Mouse (Mus musculus): ENCODE results near the gene AA986860.
A peak's percentile ranks its signal among the peaks of the same experiment; 100 is the strongest.

Gene AA986860

DNA sequence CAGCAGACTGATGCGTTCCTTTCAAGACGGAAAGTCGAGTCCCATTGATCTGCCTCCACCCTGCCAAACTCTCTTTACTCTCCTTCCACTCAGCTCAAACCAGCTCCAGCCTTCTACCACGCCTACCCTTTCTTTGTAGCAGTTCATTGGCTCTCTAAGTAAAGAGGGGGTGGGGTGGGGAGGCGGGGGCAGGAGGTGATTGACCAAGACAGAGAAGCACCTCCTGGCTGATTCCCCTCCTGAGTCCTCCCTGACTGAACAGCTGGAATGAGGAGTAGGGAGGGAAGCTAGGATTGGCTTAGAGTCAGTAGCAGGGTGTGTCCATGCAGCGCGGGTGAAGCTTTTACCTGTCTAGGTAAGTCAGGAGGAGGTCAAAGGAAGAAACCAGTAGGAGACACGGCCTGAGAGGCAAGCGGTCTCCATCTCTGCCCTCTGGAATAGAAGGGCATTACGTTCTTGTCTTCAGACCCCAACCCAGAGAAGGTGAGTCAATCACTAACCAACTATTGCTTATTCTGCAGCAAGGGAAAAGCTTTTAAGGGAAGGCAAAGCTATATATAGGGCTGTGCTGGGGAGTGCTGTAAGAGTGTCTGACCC is at the start of gene AA986860:
TSS of gene AA986860 (plus strand) at position 236 of the 597 bp plus-strand sequence.
- no peak for DNase-seq (ENCODE audit: low read depth, low spot score)

DNA sequence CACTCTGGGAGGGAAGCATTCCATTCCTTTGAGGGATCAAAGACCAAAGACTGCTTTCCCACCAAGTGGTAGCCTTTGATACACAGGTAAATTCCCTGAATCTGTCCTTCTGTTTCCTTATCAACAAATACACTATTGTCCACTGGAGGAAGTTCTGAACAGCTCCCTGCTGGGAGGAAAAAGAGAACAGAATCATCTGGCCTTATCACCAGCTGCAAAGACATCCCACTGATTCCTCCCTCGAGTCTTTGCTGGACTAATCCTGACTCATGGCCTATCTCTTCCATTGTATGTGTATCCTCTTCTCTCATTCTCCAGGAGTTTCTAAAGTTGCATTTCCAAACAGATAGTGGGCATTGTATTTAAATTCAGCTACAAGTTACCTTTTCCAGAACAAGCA is 47.9 kb upstream of the AA986860 start:
- DNase-seq (ENCODE audit: low read depth, low spot score): no peak

DNA sequence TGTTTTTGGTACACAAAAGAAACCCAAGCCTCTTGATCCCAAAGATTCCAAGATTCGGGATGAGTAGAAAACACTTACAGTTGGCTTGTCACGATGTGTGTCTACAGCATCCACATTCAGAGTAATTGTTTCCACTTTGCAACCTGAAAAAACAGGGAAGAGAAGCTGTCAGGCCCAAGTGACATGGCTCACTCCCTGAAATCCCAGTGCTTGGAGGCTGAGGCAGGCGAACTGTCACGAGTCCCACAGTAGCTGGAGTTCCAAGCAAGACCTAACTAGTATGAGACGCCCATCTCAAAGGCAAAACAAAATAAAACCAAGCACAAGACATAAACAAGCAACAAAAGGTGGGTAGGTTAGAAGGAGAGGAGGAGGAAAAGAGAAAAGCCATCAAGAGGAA is 33.2 kb upstream of the AA986860 start:
- DNase-seq (ENCODE audit: low read depth, low spot score): no peak

DNA sequence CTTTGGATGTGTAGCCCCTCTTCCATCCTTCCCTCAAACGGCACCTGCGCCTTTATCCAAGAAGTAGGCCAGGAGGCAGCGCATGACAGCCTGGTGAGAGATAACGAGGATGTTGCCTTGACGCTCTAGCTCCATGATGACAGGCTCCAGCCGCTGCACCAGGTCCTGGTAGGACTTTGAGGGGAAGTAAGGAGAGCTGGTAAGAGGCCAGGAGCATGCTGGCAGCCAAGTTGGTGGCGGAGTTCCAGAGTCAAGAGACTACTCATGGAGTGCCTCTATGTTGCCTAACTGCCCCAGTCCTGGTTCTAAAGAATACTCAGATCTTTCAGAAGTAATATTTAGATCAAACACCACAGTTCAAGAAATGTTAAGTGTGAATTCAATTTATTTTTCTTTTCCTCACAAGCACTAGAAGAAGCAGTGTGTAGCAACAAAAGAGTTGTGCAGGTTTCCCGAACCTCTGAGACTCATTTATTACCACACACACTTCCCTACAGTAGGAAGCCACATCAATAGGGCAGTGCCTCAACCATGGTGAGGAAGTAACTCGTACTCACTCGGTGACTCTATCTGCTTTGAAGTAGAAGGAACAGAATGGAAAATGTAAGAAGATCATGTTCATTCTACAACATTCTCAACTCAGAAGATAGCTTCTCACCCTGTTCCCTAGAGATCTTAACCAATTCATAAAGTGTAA is 31.7 kb upstream of the AA986860 start:
- peak; percentile 4 for DNase-seq (ENCODE audit: low read depth, low spot score)

DNA sequence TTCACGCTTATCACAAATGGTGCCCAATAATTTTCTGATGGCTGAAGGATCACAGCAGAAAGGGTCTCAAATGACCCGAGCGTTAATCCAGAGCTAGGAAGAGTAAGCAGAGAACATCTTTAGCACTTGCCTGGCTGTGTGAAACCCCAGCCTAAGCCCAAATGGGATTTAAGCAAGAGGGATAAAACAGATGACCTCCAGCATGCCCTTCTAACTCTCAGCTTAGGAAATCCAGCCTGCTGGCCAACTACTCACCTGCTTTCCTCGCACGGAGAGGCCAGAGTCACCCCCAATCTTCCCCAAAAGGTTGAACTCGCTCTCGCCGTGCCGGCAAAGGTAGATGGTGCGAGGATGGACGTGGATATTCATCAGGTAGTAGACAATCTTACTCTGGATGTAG is 29.8 kb upstream of the AA986860 start:
- no peak for DNase-seq (ENCODE audit: low read depth, low spot score)

DNA sequence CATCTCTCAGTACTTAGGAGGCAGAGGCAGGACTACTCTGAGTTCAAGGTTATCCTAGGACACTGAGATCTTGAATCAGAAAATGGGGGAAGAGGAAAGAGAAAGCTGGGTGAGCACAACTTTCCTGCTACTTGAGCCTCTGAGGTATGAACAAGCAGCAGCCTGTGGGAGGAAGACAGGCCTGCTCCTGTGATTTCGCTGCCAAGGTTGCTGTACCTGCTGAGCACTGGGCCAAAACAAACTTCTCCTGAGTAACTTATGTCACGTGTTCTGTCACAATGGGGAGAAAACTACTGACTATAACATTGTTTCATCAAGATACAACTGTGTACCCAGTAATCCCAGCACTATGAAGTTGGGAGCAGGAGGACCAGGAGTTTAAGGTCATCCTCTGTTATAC is 28.2 kb upstream of the AA986860 start:
- DNase-seq (ENCODE audit: low read depth, low spot score): no peak

DNA sequence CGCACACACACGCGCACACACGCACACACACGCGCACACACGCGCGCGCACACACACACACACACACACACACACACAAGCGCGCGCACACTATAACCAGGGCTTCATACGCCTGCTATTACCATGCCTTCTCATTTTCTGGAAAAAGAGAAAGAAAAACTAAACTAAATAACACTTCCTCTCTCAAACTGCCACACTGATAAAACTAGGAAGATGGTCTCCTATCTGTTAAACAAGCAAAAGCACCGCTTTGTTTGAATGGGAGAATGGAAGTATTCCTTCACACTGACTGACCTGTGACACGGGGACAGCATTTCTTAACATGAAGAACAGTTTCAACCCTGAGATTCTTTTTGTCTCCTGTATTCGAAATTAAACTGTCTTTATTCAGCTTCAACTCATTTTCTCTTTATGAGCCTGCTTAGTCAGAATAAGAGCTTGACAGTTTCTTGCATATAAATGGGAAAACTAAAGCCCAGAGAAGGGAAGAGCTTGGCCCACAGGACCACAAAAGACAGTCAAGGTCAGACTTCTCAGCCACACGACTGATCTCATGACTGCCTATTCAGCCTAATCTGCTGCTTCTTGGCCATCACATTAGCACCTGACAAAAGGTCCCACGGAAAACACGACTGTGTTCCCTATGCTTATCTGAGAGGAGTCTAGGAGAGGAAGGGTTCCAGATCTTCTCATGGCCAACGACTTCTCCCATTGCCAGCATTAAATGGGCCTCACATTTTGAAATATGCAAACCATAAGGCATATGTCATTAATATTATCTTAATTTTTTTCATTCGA is 21.3 kb upstream of the AA986860 start:
- DNase-seq (ENCODE audit: low read depth, low spot score): no peak

DNA sequence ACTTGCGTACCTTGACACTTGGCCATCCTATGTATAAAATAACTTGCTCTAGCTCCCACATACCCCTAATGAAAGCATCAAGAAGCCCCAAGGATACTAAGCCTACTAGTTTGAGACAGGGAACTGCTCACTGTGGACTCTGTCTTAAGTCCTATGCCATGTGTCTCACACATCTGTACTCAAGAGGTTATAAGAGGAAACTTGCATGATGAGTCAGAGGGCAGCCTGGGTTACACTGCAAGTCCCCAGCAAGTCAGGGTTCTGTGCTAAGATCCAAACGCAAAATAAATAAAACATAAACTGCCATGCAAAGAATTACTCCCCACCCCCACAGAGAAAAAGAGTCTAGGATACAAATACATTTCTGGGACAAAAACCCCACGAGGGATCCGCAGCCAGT is 17.7 kb upstream of the AA986860 start:
- peak; percentile 1 for DNase-seq (ENCODE audit: low read depth, low spot score)

DNA sequence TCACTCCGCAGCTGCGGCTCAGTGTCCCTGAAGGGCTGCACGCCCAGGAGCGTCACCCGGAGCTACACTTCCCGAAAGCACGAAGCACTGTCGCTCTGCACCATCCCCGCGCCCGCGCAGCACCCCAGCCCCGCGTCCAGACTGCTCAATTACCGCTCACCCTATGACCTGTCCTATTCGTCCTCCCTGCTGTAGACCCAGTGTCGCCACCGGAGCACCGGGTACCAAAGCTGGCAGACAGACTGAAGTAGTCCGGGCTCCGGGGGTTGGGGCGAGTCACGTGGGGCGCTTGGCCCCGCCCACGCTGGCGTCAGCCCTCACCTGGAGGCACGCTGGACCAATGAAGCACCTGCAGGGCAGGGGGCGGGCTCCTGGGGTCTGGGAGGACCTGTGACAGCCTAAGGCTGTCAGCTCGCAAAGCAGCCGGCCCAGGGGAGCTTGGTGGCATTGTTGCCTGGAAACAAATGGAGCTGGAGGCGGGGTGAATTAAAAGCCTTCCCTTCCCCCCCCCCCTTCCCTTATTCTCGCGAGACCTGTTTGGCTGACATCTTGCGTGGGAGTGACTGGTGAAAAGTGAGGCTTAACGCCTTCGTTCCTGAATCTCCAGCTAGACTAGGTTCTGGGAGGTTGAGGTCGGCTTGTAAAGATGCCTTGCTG is 16.1 kb upstream of the AA986860 start, which contains the start of gene Gm29427:
TSS of gene Gm29427 (minus strand) at position 239 of the 657 bp plus-strand sequence.
- DNase-seq (ENCODE audit: low read depth, low spot score): peak; percentile 98

DNA sequence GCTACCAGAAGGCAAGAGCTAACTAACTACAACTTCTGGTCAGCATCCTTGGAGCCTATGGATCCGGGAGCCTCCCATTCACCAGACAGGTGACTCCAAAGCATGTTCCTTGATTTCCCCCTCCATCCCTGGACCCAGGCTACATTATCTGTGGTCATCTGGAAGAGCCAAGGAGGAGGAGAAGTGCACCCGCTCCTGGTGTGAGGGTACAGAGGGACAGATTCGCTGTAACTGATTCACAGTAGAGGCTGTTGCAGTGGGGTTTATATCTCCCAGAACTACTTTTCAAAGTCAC is 15.6 kb upstream of the AA986860 start:
- no peak for DNase-seq (ENCODE audit: low read depth, low spot score)

DNA sequence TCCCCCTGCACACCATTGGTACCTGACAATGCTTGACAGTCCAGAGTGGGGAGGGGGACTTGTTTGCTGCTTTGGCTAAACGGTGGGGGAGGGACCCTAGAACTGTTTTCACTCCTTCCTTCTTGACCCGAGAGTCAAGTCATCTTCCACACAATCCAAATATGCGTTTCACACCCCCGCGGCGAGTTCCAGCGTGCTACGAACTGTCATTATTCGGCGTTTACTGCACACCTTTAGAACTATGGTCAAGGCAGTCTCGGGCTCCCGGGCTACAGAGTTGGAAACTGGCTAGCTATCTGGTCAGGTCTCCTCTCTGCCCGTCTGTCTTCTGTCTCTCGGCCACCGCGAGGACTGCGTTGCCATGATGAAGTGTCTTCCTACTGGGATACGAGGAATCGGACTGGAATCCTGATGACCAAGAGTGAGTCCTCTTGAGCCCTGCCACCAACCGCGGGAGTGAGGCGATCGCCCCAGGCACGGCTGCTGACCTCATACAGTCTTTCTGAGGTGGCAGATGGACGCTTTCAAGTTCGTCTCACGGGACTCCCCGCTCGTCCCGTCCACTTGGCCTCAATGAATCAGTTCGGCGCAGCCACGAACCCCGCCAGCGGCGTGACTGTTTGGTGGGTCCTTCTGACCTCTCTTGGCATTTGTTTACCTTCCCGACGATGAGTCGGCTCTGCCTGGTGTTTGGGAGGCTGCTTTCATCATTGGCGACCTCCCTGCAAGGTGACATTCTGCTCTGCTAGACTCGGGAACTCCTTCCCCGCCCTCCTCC is 15.1 kb upstream of the AA986860 start:
- DNase-seq (ENCODE audit: low read depth, low spot score): peak; percentile 47

DNA sequence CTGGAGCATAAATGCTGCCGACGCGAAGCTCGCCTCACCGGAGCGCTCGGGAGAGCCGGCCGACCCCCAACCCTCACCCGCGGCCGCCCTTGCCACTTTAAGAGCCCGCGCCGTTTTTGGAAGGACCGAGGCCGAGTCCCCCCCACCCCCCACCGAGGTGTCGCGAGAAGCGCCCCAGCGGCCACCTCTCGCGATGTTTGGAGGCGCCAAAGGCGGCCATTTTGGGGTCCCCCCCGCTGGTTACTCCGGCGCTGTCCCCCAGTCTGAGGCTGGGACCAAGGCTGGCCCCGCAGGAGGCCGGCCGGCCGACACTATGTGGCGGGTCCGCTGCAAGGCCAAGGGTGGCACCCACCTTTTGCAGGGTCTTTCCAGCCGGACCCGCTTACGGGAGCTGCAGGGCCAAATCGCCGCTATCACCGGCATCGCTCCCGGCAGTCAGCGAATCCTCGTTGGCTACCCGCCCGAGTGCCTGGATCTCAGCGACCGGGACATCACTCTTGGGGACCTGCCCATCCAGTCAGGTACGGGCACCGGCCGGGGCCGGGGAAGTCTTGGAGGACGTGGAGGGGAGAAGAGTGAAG is 14.4 kb upstream of the AA986860 start, which contains the start of gene Yod1:
TSS of gene Yod1 (plus strand) at position 37 of the 581 bp plus-strand sequence.
- peak; percentile 94 for DNase-seq (ENCODE audit: low read depth, low spot score)

DNA sequence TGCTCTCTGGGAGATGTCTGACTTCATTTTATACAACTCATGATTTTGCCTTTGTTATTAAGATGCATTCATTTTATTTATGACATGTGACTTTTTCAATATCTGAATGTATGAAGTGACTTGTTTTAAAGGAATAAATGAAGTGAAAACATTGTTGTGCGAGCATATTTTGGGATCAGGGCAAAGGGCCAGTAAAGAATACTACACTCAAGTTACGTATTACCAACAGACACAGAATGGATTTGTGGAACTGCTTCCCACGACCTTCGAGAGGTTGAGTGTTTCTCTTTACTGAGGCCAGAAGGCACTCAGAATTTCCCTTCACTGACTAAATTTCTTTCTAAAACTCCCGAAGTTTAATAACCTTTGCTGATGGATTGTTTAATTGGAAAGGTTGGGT is 7.6 kb upstream of the AA986860 start:
- no peak for DNase-seq (ENCODE audit: low read depth, low spot score)

DNA sequence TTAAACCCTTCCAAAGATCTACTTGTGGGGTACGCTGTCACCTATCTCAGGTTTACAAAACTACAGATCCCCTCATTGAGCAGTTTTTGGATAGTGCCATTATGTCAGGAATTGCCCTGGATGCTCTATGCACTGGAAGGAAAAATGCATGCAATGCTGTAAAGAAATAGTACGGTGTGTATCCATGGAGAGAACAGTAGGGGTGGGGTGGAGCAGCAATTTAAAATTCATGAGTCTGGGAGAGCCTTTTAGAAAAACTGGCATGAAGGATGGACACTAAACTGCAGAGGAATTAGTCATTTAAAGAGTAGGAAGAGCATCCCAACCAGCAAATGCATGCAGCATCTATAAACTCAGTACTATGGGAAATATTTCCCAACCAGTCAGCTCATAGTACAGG is 5.4 kb upstream of the AA986860 start:
- no peak for DNase-seq (ENCODE audit: low read depth, low spot score)

DNA sequence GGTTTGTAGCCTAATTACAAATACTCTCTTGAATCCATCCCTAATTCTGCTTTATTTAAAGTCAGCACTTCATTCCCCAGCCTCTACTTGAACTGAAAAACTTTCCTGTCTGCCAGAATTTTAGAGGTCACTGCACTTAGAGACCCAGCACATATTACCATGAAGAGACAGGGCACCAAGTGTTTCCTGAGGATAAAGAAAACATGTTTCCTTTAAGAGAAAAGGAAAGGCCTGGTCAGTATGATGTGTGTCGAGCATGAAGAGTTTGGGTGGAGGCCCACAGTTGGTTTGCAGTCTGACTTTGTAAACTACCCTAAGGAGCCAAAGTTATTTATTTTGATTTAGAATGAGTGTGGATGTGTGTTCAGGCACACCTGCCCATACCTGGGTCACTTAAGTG is 3.7 kb upstream of the AA986860 start:
- no peak for DNase-seq (ENCODE audit: low read depth, low spot score)

DNA sequence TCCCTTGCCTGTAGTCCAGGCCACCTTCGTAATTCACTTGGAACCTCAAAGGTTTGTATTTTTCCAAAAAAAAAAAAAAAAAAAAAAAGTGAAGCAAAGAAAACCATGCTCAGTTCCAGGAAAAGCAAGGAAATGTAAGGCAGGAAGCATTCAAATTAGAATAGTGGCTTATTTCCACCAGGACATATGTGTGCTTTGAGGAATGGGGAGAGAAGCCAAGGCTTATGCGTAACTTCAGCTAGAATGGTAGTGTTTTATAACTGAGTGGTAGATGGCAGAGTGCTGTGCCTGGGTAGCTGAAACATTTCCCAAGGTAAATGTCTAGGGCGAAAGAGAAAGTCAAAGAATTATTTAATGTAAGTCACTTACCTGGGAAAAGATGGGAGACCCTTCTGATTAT is 3.1 kb upstream of the AA986860 start:
- no peak for DNase-seq (ENCODE audit: low read depth, low spot score)

DNA sequence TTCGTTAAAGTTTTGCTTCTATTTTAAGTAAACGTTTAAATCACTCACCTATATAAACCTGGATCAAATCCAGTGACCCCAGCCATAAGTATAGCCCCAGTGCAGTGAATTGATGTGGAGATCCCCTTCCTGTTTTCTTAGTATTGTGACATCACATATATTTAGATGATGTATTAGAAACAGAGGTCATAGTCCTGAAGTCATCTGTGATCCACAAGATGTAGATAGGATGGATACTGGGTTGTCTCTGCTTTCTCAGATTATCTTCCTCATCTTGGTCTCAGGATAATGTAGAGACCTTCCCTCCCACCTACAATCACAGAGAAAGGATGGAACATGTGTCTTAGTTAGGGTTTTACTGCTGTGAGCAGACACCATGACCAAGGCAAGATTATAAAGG is 2.6 kb upstream of the AA986860 start, which contains the start of gene Pfkfb2:
TSS of gene Pfkfb2 (minus strand) at position 101 of the 400 bp plus-strand sequence.
- DNase-seq (ENCODE audit: low read depth, low spot score): no peak

DNA sequence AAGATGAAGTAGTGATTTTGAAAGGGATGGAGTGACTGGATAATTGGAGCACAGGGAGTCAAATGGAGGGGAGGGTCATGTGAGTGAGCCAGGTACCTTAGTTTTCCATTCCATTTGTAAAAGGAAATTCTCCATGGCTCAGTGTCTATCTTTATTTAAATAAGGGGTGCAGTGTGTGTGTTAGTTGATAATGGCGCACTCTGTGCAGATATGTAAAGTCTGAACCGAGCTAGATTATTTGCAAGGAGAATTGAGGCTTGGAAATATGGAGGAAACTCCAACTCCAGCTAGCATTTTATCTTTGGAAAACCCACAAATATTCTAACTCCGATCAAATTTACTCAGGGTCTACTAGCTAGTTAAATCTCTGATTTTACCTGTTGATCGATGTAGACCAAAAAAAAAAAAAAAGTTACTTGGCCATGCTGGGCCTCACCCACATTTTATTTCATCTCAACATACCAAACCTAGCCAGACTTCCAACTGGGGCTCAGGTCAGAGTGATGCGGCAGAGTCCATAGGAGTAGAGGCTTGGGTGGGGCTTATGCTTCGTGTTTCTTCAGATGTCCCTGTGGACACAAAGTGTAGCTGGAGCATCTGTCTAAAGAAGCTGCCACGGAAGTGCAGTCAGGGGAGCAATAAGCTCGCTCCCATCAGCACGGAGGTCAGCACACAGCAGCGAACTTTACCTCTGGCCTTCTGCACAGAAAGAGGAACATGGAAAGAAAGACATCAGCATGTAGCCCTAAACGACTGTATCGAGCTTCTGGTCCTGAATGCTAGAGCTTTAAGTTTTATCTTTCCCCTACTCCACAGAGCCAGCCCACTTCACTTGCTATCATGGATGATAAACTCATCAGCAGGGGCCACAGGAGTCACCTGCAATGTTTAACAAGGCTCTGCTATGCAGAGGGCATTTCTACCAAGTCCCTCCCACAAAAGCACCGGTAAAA is 1.2 kb downstream of the AA986860 start:
- no peak for DNase-seq (ENCODE audit: low read depth, low spot score)

DNA sequence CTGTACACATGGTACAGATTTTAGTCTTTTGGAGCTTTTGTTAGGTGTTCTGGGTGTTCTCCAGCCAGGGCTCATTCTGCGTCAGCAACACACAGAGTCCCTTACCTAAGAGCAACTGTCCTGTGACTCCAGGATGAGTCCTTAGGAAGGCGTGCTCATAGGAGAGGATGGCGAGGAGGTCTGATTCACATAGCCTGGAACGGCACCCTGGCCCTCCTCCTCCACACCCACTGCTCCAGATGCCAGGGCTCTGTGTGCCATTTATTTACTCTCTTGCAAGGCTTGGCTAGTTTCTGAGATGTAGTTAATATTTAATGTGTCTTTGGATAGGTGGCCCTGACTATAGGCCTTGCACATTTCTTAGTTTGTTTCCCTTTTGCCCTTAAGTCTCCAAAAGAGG is 1.9 kb downstream of the AA986860 start:
- DNase-seq (ENCODE audit: low read depth, low spot score): no peak

DNA sequence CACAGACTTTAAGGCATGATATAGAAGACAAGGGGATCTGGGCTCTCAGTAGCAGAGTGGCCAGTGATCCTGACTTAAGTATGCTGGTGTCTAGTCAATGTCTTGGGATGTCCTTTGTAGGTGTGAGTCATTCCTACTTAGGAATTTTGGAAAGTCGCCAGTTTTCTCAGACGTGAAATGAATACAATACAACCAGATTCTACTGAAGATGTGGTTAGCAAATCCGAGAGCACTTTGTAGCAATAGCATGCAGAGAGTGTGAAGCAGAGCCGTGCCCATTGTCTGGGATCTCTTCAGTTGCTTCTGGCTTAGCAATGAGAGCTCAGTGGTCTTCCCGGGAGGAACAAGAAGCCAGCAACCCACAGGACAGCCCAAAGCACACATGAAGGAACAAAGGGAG is 2.7 kb downstream of the AA986860 start:
- no peak for DNase-seq (ENCODE audit: low read depth, low spot score)
